Mouse (Mus musculus) forelimb bud, embryonic 11.5 days (tissue): Measurements from ENCODE around the gene Lrch4.

Source experiments
- DNase-seq: peaks from one replicate; pipeline ENCODE4 v3.0.0-alpha.2; 2012; ENCODE audit warnings: low read depth, low spot score

The Lrch4 gene

GRCm38 (mm10) chr5:137690531-137690930, 61.6 kb downstream of the Lrch4 start:
- no peak for DNase-seq
